ENCODE assay signal across 8 mouse cellular contexts in the genomic region with DNA sequence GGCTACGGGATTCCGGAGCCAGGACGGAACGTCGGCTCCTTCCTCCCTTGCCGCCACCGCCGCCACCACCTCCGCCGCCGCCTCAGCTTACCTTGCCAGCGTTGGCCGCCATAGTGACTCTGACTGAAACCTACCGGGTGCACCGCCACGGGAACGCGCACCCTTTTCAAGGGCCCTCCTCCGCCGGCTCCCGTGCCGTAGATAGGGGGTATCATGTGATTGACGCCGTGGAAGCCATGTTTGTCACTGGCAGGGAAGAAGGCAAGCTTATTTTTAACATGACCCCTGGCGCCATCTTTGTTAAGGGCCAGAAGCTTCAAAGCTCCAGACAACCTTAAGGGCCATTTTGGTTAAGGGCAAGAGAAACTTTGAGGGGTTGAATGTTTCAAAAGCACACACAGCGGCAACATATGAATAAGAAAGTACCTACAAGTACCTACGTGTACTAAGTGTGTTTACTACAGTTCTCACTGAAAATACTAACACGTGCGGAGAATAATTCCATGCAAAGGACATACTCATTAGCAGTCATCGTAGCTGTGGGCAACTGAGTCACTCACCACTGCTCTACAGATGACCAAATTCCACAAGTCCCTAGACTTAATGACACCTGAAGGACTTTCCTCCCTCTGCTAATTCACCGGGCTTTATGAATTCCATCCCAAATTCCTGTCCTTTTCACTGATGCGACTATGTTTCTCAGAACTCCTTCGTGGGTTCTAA. TPM values are rescaled to one million over a fixed set of nuclear protein-coding genes. Genes with fewer than 3 reads are reported as not detected.
DNase-seq lines count a peak whose midpoint lies in the region; ATAC-seq lines count a peak whose summit lies in the region.

A gene (minus strand): TSS at position 175 of the 723 bp plus-strand sequence.

- H3K27ac ChIP-seq in hindbrain, embryonic 14.5 days = peak within 1 kb of the TSS; percentile 86

- H3K27me3 ChIP-seq in hindbrain, embryonic 14.5 days (ENCODE audit: control insufficient read depth, insufficient read depth, low read length) = no peaks in the 10 kb centered on the region

- no peaks in the 10 kb centered on the region for H3K9me3 ChIP-seq in hindbrain, embryonic 14.5 days (ENCODE audit: control insufficient read depth, low read length)

- H3K4me3 ChIP-seq in hindbrain, embryonic 14.5 days (replicated peaks; ENCODE audit: low read length) = peak within 1 kb of the TSS; percentile 97

- WGBS in hindbrain, embryonic 14.5 days = 13% methylated on average over 33 of the region's 33 CpGs

- H3K4me1 ChIP-seq in hindbrain, embryonic 14.5 days (replicated peaks; ENCODE audit: control insufficient read depth, insufficient read depth, low read length) = peaks cover 31% of the 10 kb centered on the region

- peak; percentile 95 for ATAC-seq in hindbrain, embryonic 14.5 days (ENCODE audit: low FRiP score)

- no peaks in the 10 kb centered on the region for H3K36me3 ChIP-seq in hindbrain, embryonic 14.5 days (replicated peaks; ENCODE audit: control insufficient read depth, insufficient read depth)

- peak; percentile 99 for DNase-seq in R1 (ENCODE audit: low read depth, low spot score)
- DNase-seq in cerebellum, postnatal 25 days = peak; percentile 98 to 99
- peak; percentile 99 for DNase-seq in frontal cortex, postnatal 25 days (ENCODE audit: low spot score in 2 of 2)
- DNase-seq in hindbrain, embryonic 14.5 days (ENCODE audit: low spot score) = peak; percentile 100
- peak; percentile 97 to 98 for DNase-seq in layer of hippocampus, postnatal 36 days
- DNase-seq in lung, postnatal 36 days = peak; percentile 100
- DNase-seq in retina, postnatal 1 day = peak; percentile 100
- DNase-seq in urinary bladder, adult 18-20 months (ENCODE audit: low spot score in 2 of 2) = peak; percentile 98

- H3K4me2 ChIP-seq in hindbrain, embryonic 14.5 days (replicated peaks) = peak within 1 kb of the TSS; percentile 94

- H3K9ac ChIP-seq in hindbrain, embryonic 14.5 days = peak within 1 kb of the TSS; percentile 93

RNA-seq across cellular contexts. Expression of the gene that starts here (rescaled TPM):
- 19.6 and 19.8 TPM in 2 replicates for polyA plus RNA-seq in hindbrain, embryonic 14.5 days (2014; fragmentation: Nextera tagmentation; extraction: Ambion mirVana)
- 100 to 1,000 TPM in 1 of 2 experiments, 10 to 100 TPM in 1; 99.2 to 104 TPM for total RNA-seq in layer of hippocampus, postnatal 36 days (2021)

Comparison
In these comparisons a context has a peak if more than half of its experiments do, and no peak if none do; other contexts are left out.
1. Peak in every context shown above with its lines: DNase-seq, ATAC-seq, H3K4me3 ChIP-seq and H3K27ac ChIP-seq.